Mouse (Mus musculus) thymus, postnatal 0 days (tissue): ENCODE data around the gene Gm13305. TPM values are rescaled to one million over a fixed set of nuclear protein-coding genes. Genes with fewer than 3 reads are reported as not detected.
"Not testable (repeated sequence)": the region's sequence is repeated elsewhere in the genome, so short reads cannot be mapped to it uniquely, and the experiment has no call there.

Experiments
- DNase-seq: peaks from one replicate; pipeline ENCODE4 v3.0.0-alpha.2; 2015; ENCODE audit warnings: low spot score
- polyA plus RNA-seq: library from polyadenylated mRNA; unstranded; fragments of >200 nt; fragmentation: Nextera tagmentation; extraction: Ambion mirVana; gene quantifications from 2 replicates; pipeline ENCODE4 v1.2.1, GENCODE M21; 2015

Gene Gm13305
- 23.3 and 23.5 TPM in 2 replicates for polyA plus RNA-seq

GRCm38 (mm10) chr4:42168503-42168902 lies at the start of gene Gm13305:
TSS of gene Gm13305 (minus strand) at chr4:42168603.
- not testable (repeated sequence) for DNase-seq

GRCm38 (mm10) chr4:42184980-42185372 lies 16.6 kb upstream of the Gm13305 start:
- DNase-seq, result not testable (repeated sequence)

GRCm38 (mm10) chr4:42184324-42184979 lies 16.0 kb upstream of the Gm13305 start:
- DNase-seq, result not testable (repeated sequence)

- not testable (repeated sequence) for DNase-seq
Observed at GRCm38 (mm10) chr4:42183234-42184197, 15.1 kb upstream of the Gm13305 start.

GRCm38 (mm10) chr4:42178243-42178642 lies 9.8 kb upstream of the Gm13305 start:
- not testable (repeated sequence) for DNase-seq

- DNase-seq, result not testable (repeated sequence)
Observed at GRCm38 (mm10) chr4:42153136-42153535, 15.3 kb downstream of the Gm13305 start, which contains the start of gene Gm13306. TSS of gene Gm13306 (plus strand) at chr4:42153436.

- DNase-seq, result not testable (repeated sequence)
Observed at GRCm38 (mm10) chr4:42114517-42114916, 53.9 kb downstream of the Gm13305 start, which contains the start of gene Gm13304. TSS of gene Gm13304 (plus strand) at chr4:42114817.

Other genes starting within 250 kb of the Gm13305 start
- gene Gm20878, start 227.0 kb downstream of the Gm13305 start, polyA plus RNA-seq, result 0.68 and 2.6 TPM in 2 replicates
- gene Fam205a4, start 202.5 kb downstream of the Gm13305 start, polyA plus RNA-seq, result not detected in 2 replicates
- gene Gm21093, start 133.9 kb downstream of the Gm13305 start, polyA plus RNA-seq, result not detected in 2 replicates
- gene Gm3893, start 77.4 kb downstream of the Gm13305 start, polyA plus RNA-seq, result not detected in 2 replicates
- gene Gm13304, start 53.8 kb downstream of the Gm13305 start, polyA plus RNA-seq, result 9.7 and 13.6 TPM in 2 replicates
- 13.1 TPM in 1 of 2 replicates, not detected in the other for gene Gm13306, start 15.2 kb downstream of the Gm13305 start, polyA plus RNA-seq
- gene Gm10600, start 72.0 kb upstream of the Gm13305 start, polyA plus RNA-seq, result not detected in 2 replicates
- not detected in 2 replicates for gene Ccl21b, start 87.2 kb upstream of the Gm13305 start, polyA plus RNA-seq
- not detected in 2 replicates for gene Gm21953, start 125.7 kb upstream of the Gm13305 start, polyA plus RNA-seq
- gene Fam205a3, start 149.7 kb upstream of the Gm13305 start, polyA plus RNA-seq, result 0.04 and 0.06 TPM in 2 replicates